Mouse (Mus musculus): ENCODE measurements around the gene Gmds.

The Gmds gene

GRCm38 (mm10) chr13:31775762-31776161 lies 562.8 kb downstream of the Gmds start:
- no peak for DNase-seq

GRCm38 (mm10) chr13:31772882-31773281 lies 565.7 kb downstream of the Gmds start:
- DNase-seq, result no peak
